Mouse (Mus musculus) MEL (cell line): ENCODE measurements around the gene Dnajc25.
A peak's percentile ranks its signal among the peaks of the same experiment; 100 is the strongest.

ENCODE experiments used
- CHD2 ChIP-seq: IDR thresholded peaks from 2 replicates; pipeline ENCODE4 v1.6.1; 2011; ENCODE audit warnings: low read length, improper control_type of control experiment
- CTCF ChIP-seq, 3 experiments: IDR thresholded peaks in 2 of 3; conservative IDR thresholded peaks in 1 of 3; 2 replicates each; pipeline ENCODE4 v1.5.1; 2011 to 2012; ENCODE audit warnings: low read length in 3 of 3, low read depth in 2 of 3, mild to moderate bottlenecking in 2 of 3, improper control_type of control experiment in 1 of 3, inconsistent platforms in 1 of 3, mixed read lengths in 1 of 3, moderate library complexity in 1 of 3; ENCODE audit not compliant: control insufficient read depth in 1 of 3, insufficient read depth in 1 of 3, poor library complexity in 1 of 3, severe bottlenecking in 1 of 3
- EP300 ChIP-seq, 2 experiments: IDR thresholded peaks; 2 replicates each; pipeline ENCODE4 v1.6.1; 2011; ENCODE audit warnings: improper control_type of control experiment in 2 of 2, low read length in 2 of 2, low read depth in 1 of 2, mild to moderate bottlenecking in 1 of 2
- JUND ChIP-seq: IDR thresholded peaks from 2 replicates; pipeline ENCODE4 v1.6.1; 2011; ENCODE audit warnings: low read depth, mild to moderate bottlenecking, improper control_type of control experiment, low read length
- KAT2A ChIP-seq: conservative IDR thresholded peaks from 2 replicates; pipeline ENCODE4 v1.6.1; 2012; ENCODE audit warnings: low read depth, low read length, improper control_type of control experiment, inconsistent platforms
- MXI1 ChIP-seq: IDR thresholded peaks from 2 replicates; pipeline ENCODE4 v1.6.1; 2011; ENCODE audit warnings: mild to moderate bottlenecking, low read depth, low read length, improper control_type of control experiment
- POLR2A ChIP-seq, 2 experiments: IDR thresholded peaks; 2 replicates each; pipeline ENCODE4 v1.6.1; 2011 to 2012; ENCODE audit warnings: low read length in 2 of 2, mild to moderate bottlenecking in 2 of 2, control low read depth in 1 of 2, improper control_type of control experiment in 1 of 2, low read depth in 1 of 2, moderate library complexity in 1 of 2; ENCODE audit not compliant: control insufficient read depth in 1 of 2, insufficient read depth in 1 of 2, poor library complexity in 1 of 2
- POLR2AphosphoS2 ChIP-seq: IDR thresholded peaks from 2 replicates; pipeline ENCODE4 v1.6.1; 2011; ENCODE audit warnings: low read length, improper control_type of control experiment
- POLR2AphosphoS5 ChIP-seq: IDR thresholded peaks from 2 replicates; pipeline ENCODE4 v1.6.1; 2012; ENCODE audit warnings: low read depth, borderline replicate concordance, mild to moderate bottlenecking, inconsistent platforms, low read length, moderate library complexity, mixed read lengths
- RCOR1 ChIP-seq: IDR thresholded peaks from 2 replicates; pipeline ENCODE4 v1.6.1; 2012; ENCODE audit warnings: low read depth, mild to moderate bottlenecking, inconsistent platforms, low read length, improper control_type of control experiment
- SIN3A ChIP-seq: IDR thresholded peaks from 2 replicates; pipeline ENCODE4 v1.6.1; 2012; ENCODE audit warnings: low read length, improper control_type of control experiment, inconsistent platforms
- ZC3H11A ChIP-seq: IDR thresholded peaks from 2 replicates; pipeline ENCODE4 v1.6.1; 2012; ENCODE audit warnings: low read depth, mild to moderate bottlenecking, inconsistent platforms, low read length, improper control_type of control experiment
- ZNF384 ChIP-seq: IDR thresholded peaks from 2 replicates; pipeline ENCODE4 v1.6.1; 2012; ENCODE audit warnings: low read depth, mild to moderate bottlenecking, inconsistent platforms, low read length, improper control_type of control experiment

GRCm38 (mm10) chr4:59000614-59001013, 5.8 kb downstream of the Dnajc25 start:
- peak; percentile 57; the same call in 1 of the 2 replicates for TF ChIP-seq SIN3A
- TF ChIP-seq POLR2AphosphoS2: no peak
- TF ChIP-seq KAT2A: no peak
- no peak for TF ChIP-seq POLR2AphosphoS5
- peak; percentile 54 to 78 (median 65) for TF ChIP-seq CTCF (IDR thresholded peaks at IDR 0.05 in 2 of 3, conservative IDR thresholded peaks at IDR 0.05 in 1 of 3; ENCODE audit: control insufficient read depth in 1 of 3, insufficient read depth in 1 of 3, low read depth in 2 of 3, low read length in 3 of 3, poor library complexity in 1 of 3, severe bottlenecking in 1 of 3)
- TF ChIP-seq POLR2A (IDR thresholded peaks at IDR 0.05; ENCODE audit: control insufficient read depth in 1 of 2, insufficient read depth in 1 of 2, low read depth in 1 of 2, low read length in 2 of 2, poor library complexity in 1 of 2): no peak
- no peak for TF ChIP-seq CHD2
- TF ChIP-seq EP300 (IDR thresholded peaks at IDR 0.05; ENCODE audit: low read depth in 1 of 2, low read length in 2 of 2): no peak
- peak; percentile 92 for TF ChIP-seq ZNF384
- peak; percentile 49; the same call in 1 of the 2 replicates for TF ChIP-seq MXI1
- TF ChIP-seq JUND: no peak
- peak; percentile 14; the same call in 1 of the 2 replicates for TF ChIP-seq ZC3H11A
- TF ChIP-seq RCOR1: no peak
